Mouse (Mus musculus) C2C12 (cell line): ENCODE data around the gene Gm609.

Experiments used
- CEBPB ChIP-seq: IDR thresholded peaks from one replicate; pipeline ENCODE4 v1.6.1; 2011; ENCODE audit warnings: low read depth, mild to moderate bottlenecking, control low read depth, moderate library complexity
- CTCF ChIP-seq: IDR thresholded peaks from one replicate; pipeline ENCODE4 v1.5.1; 2011; ENCODE audit not compliant: control insufficient read depth, insufficient read depth, insufficient read length
- FOSL1 ChIP-seq: IDR thresholded peaks from one replicate; pipeline ENCODE4 v1.8.0; 2011; ENCODE audit warnings: mild to moderate bottlenecking, low read length; ENCODE audit not compliant: poor library complexity, insufficient read depth, severe bottlenecking
- MAX ChIP-seq: IDR thresholded peaks from one replicate; pipeline ENCODE4 v1.6.1; 2011; ENCODE audit warnings: mild to moderate bottlenecking, control low read depth
- MYOG ChIP-seq: IDR thresholded peaks from one replicate; pipeline ENCODE4 v1.6.1; 2011; ENCODE audit not compliant: control insufficient read depth, insufficient read length; ENCODE audit errors: extremely low read depth
- USF1 ChIP-seq: IDR thresholded peaks from one replicate; pipeline ENCODE4 v1.6.1; 2011; ENCODE audit warnings: low read depth, mild to moderate bottlenecking, control low read depth, moderate library complexity

DNA sequence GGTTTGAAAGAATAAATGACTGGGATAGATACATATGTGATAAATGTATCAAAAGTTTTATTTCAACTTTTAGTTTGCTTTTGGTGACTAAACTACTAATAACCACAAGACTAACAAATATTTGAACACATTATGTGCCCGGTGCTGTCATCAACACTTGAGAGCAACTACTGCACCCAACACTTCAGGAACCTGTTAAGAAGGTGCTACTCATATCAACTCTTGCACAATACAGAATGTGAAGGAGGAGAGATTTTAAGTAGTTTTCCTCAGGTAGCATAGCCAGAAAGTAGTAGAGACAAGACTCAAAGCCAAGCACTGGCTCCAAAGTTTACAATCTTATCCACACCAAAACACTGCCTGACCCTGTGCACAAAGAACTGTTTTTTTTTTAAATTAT is 90.7 kb downstream of the Gm609 start:
- TF ChIP-seq CTCF (no peak), USF1 (no peak), MYOG (no peak), FOSL1 (no peak), MAX (no peak), CEBPB (no peak)
